Mouse (Mus musculus): ENCODE measurements at regions not wholly inside any gene's neighbourhood (a gene's known extent, or its start where the extent isn't known, plus 50 kb on each side); places are given as distances from the start of the nearest gene placed in this dataset.

GRCm38 (mm10) chr5:126875842-126876241 lies 365.8 kb upstream of the Tmem132c start:
- no peak overlapping the region for H3K4me3 ChIP-seq (ENCODE audit: low read depth, low read length)
- H3K36me3 ChIP-seq (ENCODE audit: control insufficient read depth, insufficient read depth, low read length) = no peaks in the 10 kb centered on the region
- H3K4me1 ChIP-seq (ENCODE audit: control insufficient read depth, insufficient read depth, insufficient read length, low read length) = no peaks in the 10 kb centered on the region
- no peaks in the 10 kb centered on the region for H3K27me3 ChIP-seq (ENCODE audit: control insufficient read depth, insufficient read depth, low read length)
- TF ChIP-seq CTCF (IDR thresholded peaks at IDR 0.05; ENCODE audit: extremely low read depth, insufficient read length, insufficient replicate concordance, low read depth, low read length) = no peak
- no peak for TF ChIP-seq POLR2A (IDR thresholded peaks at IDR 0.05; ENCODE audit: low read depth, low read length)
- no peak overlapping the region for H3K27ac ChIP-seq (ENCODE audit: insufficient read depth, low read depth, low read length)
- 79% methylated on average over 1 of the region's 1 CpGs for WGBS

GRCm38 (mm10) chr5:126890710-126891109 lies 350.9 kb upstream of the Tmem132c start:
- TF ChIP-seq POLR2A (IDR thresholded peaks at IDR 0.05; ENCODE audit: low read depth, low read length) (no peak), CTCF (IDR thresholded peaks at IDR 0.05; ENCODE audit: extremely low read depth, insufficient read length, insufficient replicate concordance, low read depth, low read length) (no peak)

GRCm38 (mm10) chr5:126893063-126893462 lies 348.5 kb upstream of the Tmem132c start:
- H3K4me1 ChIP-seq (ENCODE audit: control insufficient read depth, insufficient read depth, insufficient read length, low read length) = no peaks in the 10 kb centered on the region
- no peak for TF ChIP-seq POLR2A (IDR thresholded peaks at IDR 0.05; ENCODE audit: low read depth, low read length)
- TF ChIP-seq CTCF (IDR thresholded peaks at IDR 0.05; ENCODE audit: extremely low read depth, insufficient read length, insufficient replicate concordance, low read depth, low read length) = no peak
- H3K4me3 ChIP-seq (ENCODE audit: low read depth, low read length) = no peak overlapping the region
- H3K27ac ChIP-seq (ENCODE audit: insufficient read depth, low read depth, low read length) = no peak overlapping the region
- no peaks in the 10 kb centered on the region for H3K36me3 ChIP-seq (ENCODE audit: control insufficient read depth, insufficient read depth, low read length)
- no peaks in the 10 kb centered on the region for H3K27me3 ChIP-seq (ENCODE audit: control insufficient read depth, insufficient read depth, low read length)
- 85% methylated on average over 4 of the region's 4 CpGs for WGBS

More at GRCm38 (mm10) chr5:126890710-126891109, 350.9 kb upstream of the Tmem132c start:
- no peak overlapping the region for H3K4me3 ChIP-seq (ENCODE audit: low read depth, low read length)
- no peaks in the 10 kb centered on the region for H3K36me3 ChIP-seq (ENCODE audit: control insufficient read depth, insufficient read depth, low read length)
- H3K27me3 ChIP-seq (ENCODE audit: control insufficient read depth, insufficient read depth, low read length) = no peaks in the 10 kb centered on the region
- 69% methylated on average over 1 of the region's 1 CpGs for WGBS
- no peaks in the 10 kb centered on the region for H3K4me1 ChIP-seq (ENCODE audit: control insufficient read depth, insufficient read depth, insufficient read length, low read length)
- no peak overlapping the region for H3K27ac ChIP-seq (ENCODE audit: insufficient read depth, low read depth, low read length)

GRCm38 (mm10) chr5:126910084-126910483 lies 331.5 kb upstream of the Tmem132c start:
- H3K27ac ChIP-seq (ENCODE audit: insufficient read depth, low read depth, low read length) = no peak overlapping the region
- H3K27me3 ChIP-seq (ENCODE audit: control insufficient read depth, insufficient read depth, low read length) = no peaks in the 10 kb centered on the region
- no peak for TF ChIP-seq POLR2A (IDR thresholded peaks at IDR 0.05; ENCODE audit: low read depth, low read length)
- TF ChIP-seq CTCF (IDR thresholded peaks at IDR 0.05; ENCODE audit: extremely low read depth, insufficient read length, insufficient replicate concordance, low read depth, low read length) = no peak
- 76% methylated on average over 2 of the region's 2 CpGs for WGBS
- H3K36me3 ChIP-seq (ENCODE audit: control insufficient read depth, insufficient read depth, low read length) = no peaks in the 10 kb centered on the region
- no peak overlapping the region for H3K4me3 ChIP-seq (ENCODE audit: low read depth, low read length)
- no peaks in the 10 kb centered on the region for H3K4me1 ChIP-seq (ENCODE audit: control insufficient read depth, insufficient read depth, insufficient read length, low read length)

- 74% methylated on average over 7 of the region's 7 CpGs for WGBS
- Histone ChIP-seq H3K4me3 (ENCODE audit: low read depth, low read length) (no peak overlapping the region), H3K36me3 (ENCODE audit: control insufficient read depth, insufficient read depth, low read length) (no peaks in the 10 kb centered on the region), H3K27me3 (ENCODE audit: control insufficient read depth, insufficient read depth, low read length) (no peaks in the 10 kb centered on the region), H3K4me1 (ENCODE audit: control insufficient read depth, insufficient read depth, insufficient read length, low read length) (no peaks in the 10 kb centered on the region), H3K27ac (ENCODE audit: insufficient read depth, low read depth, low read length) (no peak overlapping the region)
- TF ChIP-seq CTCF (IDR thresholded peaks at IDR 0.05; ENCODE audit: extremely low read depth, insufficient read length, insufficient replicate concordance, low read depth, low read length) (no peak), POLR2A (IDR thresholded peaks at IDR 0.05; ENCODE audit: low read depth, low read length) (no peak)
Observed at GRCm38 (mm10) chr5:126917300-126917699, 324.3 kb upstream of the Tmem132c start.

- no peaks in the 10 kb centered on the region for H3K4me1 ChIP-seq (ENCODE audit: control insufficient read depth, insufficient read depth, insufficient read length, low read length)
- H3K4me3 ChIP-seq (ENCODE audit: low read depth, low read length) = no peak overlapping the region
- TF ChIP-seq POLR2A (IDR thresholded peaks at IDR 0.05; ENCODE audit: low read depth, low read length) (no peak), CTCF (IDR thresholded peaks at IDR 0.05; ENCODE audit: extremely low read depth, insufficient read length, insufficient replicate concordance, low read depth, low read length) (no peak)
- no peaks in the 10 kb centered on the region for H3K27me3 ChIP-seq (ENCODE audit: control insufficient read depth, insufficient read depth, low read length)
- H3K36me3 ChIP-seq (ENCODE audit: control insufficient read depth, insufficient read depth, low read length) = no peaks in the 10 kb centered on the region
- WGBS = 47% methylated on average over 2 of the region's 2 CpGs
- H3K27ac ChIP-seq (ENCODE audit: insufficient read depth, low read depth, low read length) = no peak overlapping the region
Observed at GRCm38 (mm10) chr5:126933466-126933865, 308.1 kb upstream of the Tmem132c start.

- Histone ChIP-seq H3K27me3 (ENCODE audit: control insufficient read depth, insufficient read depth, low read length) (no peaks in the 10 kb centered on the region), H3K4me1 (ENCODE audit: control insufficient read depth, insufficient read depth, insufficient read length, low read length) (no peaks in the 10 kb centered on the region), H3K4me3 (ENCODE audit: low read depth, low read length) (no peak overlapping the region), H3K36me3 (ENCODE audit: control insufficient read depth, insufficient read depth, low read length) (no peaks in the 10 kb centered on the region), H3K27ac (ENCODE audit: insufficient read depth, low read depth, low read length) (no peak overlapping the region)
- WGBS = 78% methylated on average over 7 of the region's 7 CpGs
- TF ChIP-seq CTCF (IDR thresholded peaks at IDR 0.05; ENCODE audit: extremely low read depth, insufficient read length, insufficient replicate concordance, low read depth, low read length) (no peak), POLR2A (IDR thresholded peaks at IDR 0.05; ENCODE audit: low read depth, low read length) (no peak)
Observed at GRCm38 (mm10) chr5:126944861-126945260, 296.7 kb upstream of the Tmem132c start.

- no peaks in the 10 kb centered on the region for H3K27me3 ChIP-seq (ENCODE audit: control insufficient read depth, insufficient read depth, low read length)
- no peak for TF ChIP-seq CTCF (IDR thresholded peaks at IDR 0.05; ENCODE audit: extremely low read depth, insufficient read length, insufficient replicate concordance, low read depth, low read length)
- TF ChIP-seq POLR2A (IDR thresholded peaks at IDR 0.05; ENCODE audit: low read depth, low read length) = no peak
- H3K4me3 ChIP-seq (ENCODE audit: low read depth, low read length) = no peak overlapping the region
- no peak overlapping the region for H3K27ac ChIP-seq (ENCODE audit: insufficient read depth, low read depth, low read length)
- H3K4me1 ChIP-seq (ENCODE audit: control insufficient read depth, insufficient read depth, insufficient read length, low read length) = no peaks in the 10 kb centered on the region
- no peaks in the 10 kb centered on the region for H3K36me3 ChIP-seq (ENCODE audit: control insufficient read depth, insufficient read depth, low read length)
- WGBS = 29% methylated on average over 5 of the region's 5 CpGs
Observed at GRCm38 (mm10) chr5:126954189-126954588, 287.4 kb upstream of the Tmem132c start.

Measured in small intestine, adult 2 months (tissue).